Mouse (Mus musculus): ENCODE data around the gene Ctu1. TPM values are rescaled to one million over a fixed set of nuclear protein-coding genes. Genes with fewer than 3 reads are reported as not detected.
"Not testable (repeated sequence)": the region's sequence is repeated elsewhere in the genome, so short reads cannot be mapped to it uniquely, and the experiment has no call there.

Ctu1 gene
- polyA plus RNA-seq, 1 experiment from 2014 or later: 15.0 TPM

DNA sequence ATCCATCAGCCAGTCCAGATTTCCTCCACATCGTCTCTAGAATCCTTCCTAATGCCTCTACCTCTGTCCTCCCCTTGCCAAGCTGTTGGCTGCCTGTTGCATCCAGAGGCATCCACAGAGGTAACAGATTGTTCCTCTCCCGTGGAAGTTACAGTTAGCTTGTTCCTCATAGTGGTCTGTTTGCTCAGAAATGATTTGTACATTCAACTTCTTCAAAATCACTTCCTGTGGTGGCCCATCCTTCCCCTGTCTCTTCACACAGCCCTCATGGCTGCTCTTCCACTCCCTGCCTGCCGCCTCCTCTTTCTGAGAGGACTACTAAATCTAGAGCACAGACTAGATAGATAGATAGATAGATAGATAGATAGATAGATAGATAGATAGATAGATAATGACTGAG, 17.3 kb upstream of the Ctu1 start:
- Histone ChIP-seq H3K9me3 (0 out of 2 replicates have a peak, but pooled peaks cover 4% of the 10 kb centered on the region), H3K4me2 (replicated peaks) (no peak overlapping the region), H3K27me3 (no peaks in the 10 kb centered on the region), H3K36me3 (no peaks in the 10 kb centered on the region), H3K9ac (no peak overlapping the region), H3K4me1 (no peaks in the 10 kb centered on the region), H3K4me3 (no peak overlapping the region), H3K27ac (no peak overlapping the region)
- ATAC-seq (ENCODE audit: low FRiP score, low read depth): no peak
- 73% methylated on average over 3 of the region's 3 CpGs for WGBS

- no peak overlapping the region for H3K4me2 ChIP-seq (replicated peaks)
- no peak overlapping the region for H3K4me3 ChIP-seq
- H3K36me3 ChIP-seq: no peaks in the 10 kb centered on the region
- 0 out of 2 replicates have a peak, but pooled peaks cover 3% of the 10 kb centered on the region for H3K9me3 ChIP-seq
- H3K27me3 ChIP-seq: no peaks in the 10 kb centered on the region
- no peaks in the 10 kb centered on the region for H3K4me1 ChIP-seq
- H3K27ac ChIP-seq: no peak overlapping the region
- no peak for ATAC-seq (ENCODE audit: low FRiP score, low read depth)
- H3K9ac ChIP-seq: no peak overlapping the region
- WGBS: 61% methylated on average over 6 of the region's 6 CpGs
Measured at GRCm38 (mm10) chr7:43656232-43656631, 15.6 kb upstream of the Ctu1 start.

DNA sequence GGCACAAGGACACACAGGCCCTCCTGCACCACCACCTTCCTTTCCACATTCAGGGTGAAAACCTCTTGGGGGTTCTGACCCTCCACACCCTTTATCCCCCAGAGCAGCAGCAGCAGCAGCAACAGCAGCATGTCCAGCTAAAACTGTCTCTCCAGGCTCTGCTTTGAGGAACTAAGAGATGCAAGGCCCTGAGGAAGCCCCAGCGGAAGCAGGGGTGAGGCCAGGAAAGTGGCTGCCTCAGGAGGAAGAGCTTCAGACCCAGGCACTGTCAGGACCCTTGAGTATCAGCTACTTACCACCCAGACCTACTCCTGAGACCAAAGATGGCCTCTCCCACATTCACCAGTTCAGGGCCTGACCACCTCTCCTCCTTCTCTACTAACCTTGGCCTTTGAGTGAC, 11.8 kb upstream of the Ctu1 start, which contains the start of gene Siglece:
Gene Siglece, minus strand, starts transcription at position 160 of the 400 bp plus-strand sequence.
- ATAC-seq (ENCODE audit: low FRiP score, low read depth): no peak
- no peak within 1 kb of the TSS for H3K4me2 ChIP-seq (replicated peaks)
- no peaks in the 10 kb centered on the region for H3K27me3 ChIP-seq
- no peak within 1 kb of the TSS for H3K9ac ChIP-seq
- H3K9me3 ChIP-seq: no peaks in the 10 kb centered on the region
- H3K36me3 ChIP-seq: no peaks in the 10 kb centered on the region
- H3K4me1 ChIP-seq: no peaks in the 10 kb centered on the region
- WGBS: 61% methylated on average over 1 of the region's 1 CpGs
- no peak within 1 kb of the TSS for H3K27ac ChIP-seq
- no peak within 1 kb of the TSS for H3K4me3 ChIP-seq

DNA sequence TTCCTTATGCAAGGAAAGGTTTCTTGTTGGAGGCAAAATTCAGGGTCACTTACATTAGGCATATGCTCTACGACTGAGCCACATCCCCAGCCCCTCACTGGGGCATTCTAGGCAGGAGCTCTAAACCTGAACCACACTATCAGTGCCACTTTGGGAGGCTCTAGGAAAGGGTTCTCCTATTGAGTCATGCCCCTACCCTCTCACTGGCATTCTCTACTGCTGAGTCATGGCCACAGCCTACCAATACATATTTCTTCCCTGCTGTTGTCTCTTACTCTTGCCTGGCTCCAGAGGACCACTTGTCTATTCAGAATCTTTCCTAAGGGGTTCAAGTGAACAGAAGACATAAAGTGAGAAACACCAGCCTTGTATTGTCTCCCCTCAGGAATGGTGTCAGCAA, 9.0 kb upstream of the Ctu1 start:
- Histone ChIP-seq H3K9me3 (no peaks in the 10 kb centered on the region), H3K4me3 (no peak overlapping the region), H3K4me2 (replicated peaks) (no peak overlapping the region), H3K9ac (no peak overlapping the region), H3K4me1 (no peaks in the 10 kb centered on the region), H3K27ac (no peak overlapping the region), H3K36me3 (no peaks in the 10 kb centered on the region), H3K27me3 (no peaks in the 10 kb centered on the region)
- no peak for ATAC-seq (ENCODE audit: low FRiP score, low read depth)
- 94% methylated on average over 1 of the region's 1 CpGs for WGBS

GRCm38 (mm10) chr7:43667221-43667620, 4.6 kb upstream of the Ctu1 start:
- not testable (repeated sequence) for H3K9ac ChIP-seq; H3K9me3 ChIP-seq; H3K36me3 ChIP-seq; H3K4me3 ChIP-seq; H3K27me3 ChIP-seq; H3K4me1 ChIP-seq; H3K4me2 ChIP-seq (replicated peaks); ATAC-seq (ENCODE audit: low FRiP score, low read depth); H3K27ac ChIP-seq
- 84% methylated on average over 4 of the region's 4 CpGs for WGBS

GRCm38 (mm10) chr7:43668582-43668981, 3.2 kb upstream of the Ctu1 start:
- H3K9ac ChIP-seq: no peak overlapping the region
- ATAC-seq (ENCODE audit: low FRiP score, low read depth): no peak
- H3K9me3 ChIP-seq: no peaks in the 10 kb centered on the region
- H3K27ac ChIP-seq: no peak overlapping the region
- WGBS: 22% methylated on average over 3 of the region's 3 CpGs
- H3K4me3 ChIP-seq: no peak overlapping the region
- H3K4me1 ChIP-seq: peaks cover 7% of the 10 kb centered on the region
- no peak overlapping the region for H3K4me2 ChIP-seq (replicated peaks)
- no peaks in the 10 kb centered on the region for H3K27me3 ChIP-seq
- H3K36me3 ChIP-seq: no peaks in the 10 kb centered on the region

DNA sequence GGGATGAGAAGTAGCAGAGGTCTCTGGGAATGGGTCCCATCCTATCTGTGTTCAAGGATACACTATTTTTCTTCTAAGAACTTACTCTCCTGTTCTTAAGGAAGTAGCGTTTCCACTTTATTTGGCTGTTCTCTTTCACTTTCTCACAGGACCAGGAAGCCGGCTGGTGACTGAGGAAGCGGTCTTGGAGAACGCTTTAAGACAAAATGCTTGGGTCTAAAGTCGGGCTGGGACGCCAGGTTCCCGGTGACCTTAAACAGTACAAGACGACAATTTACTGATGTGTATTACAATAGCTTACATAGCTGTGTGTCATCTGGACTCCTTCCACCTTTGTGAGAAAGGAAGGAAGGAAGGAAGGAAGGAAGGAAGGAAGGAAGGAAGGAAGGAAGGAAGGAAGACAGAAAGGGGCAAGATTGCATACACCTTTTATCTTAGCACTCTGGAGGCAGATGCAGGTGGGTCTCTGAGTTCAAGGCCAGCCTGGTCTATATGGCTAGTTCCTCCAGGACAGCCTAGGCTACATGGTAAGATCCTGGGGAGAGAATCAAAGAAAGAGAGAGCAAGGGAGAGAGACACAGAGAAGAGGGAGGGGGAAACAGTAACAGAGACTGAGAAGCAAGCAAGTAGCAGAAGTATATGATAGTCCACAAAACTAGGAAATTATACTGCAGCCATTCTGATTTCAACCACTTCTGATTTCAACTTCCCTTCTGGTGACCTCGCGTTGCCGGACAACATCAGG, 580 bp upstream of the Ctu1 start:
- Histone ChIP-seq H3K27me3 (no peaks in the 10 kb centered on the region), H3K9ac (peak overlapping the region; percentile 57), H3K4me3 (peak overlapping the region; percentile 73), H3K4me2 (replicated peaks) (peak overlapping the region; percentile 86), H3K36me3 (peaks cover 23% of the 10 kb centered on the region), H3K9me3 (peaks cover 6% of the 10 kb centered on the region; the same call in 1 of the 2 replicates), H3K4me1 (peaks cover 7% of the 10 kb centered on the region), H3K27ac (no peak overlapping the region)
- peak; percentile 38; the same call in 1 of the 2 replicates for ATAC-seq (ENCODE audit: low FRiP score, low read depth)
- 68% methylated on average over 11 of the region's 11 CpGs for WGBS

DNA sequence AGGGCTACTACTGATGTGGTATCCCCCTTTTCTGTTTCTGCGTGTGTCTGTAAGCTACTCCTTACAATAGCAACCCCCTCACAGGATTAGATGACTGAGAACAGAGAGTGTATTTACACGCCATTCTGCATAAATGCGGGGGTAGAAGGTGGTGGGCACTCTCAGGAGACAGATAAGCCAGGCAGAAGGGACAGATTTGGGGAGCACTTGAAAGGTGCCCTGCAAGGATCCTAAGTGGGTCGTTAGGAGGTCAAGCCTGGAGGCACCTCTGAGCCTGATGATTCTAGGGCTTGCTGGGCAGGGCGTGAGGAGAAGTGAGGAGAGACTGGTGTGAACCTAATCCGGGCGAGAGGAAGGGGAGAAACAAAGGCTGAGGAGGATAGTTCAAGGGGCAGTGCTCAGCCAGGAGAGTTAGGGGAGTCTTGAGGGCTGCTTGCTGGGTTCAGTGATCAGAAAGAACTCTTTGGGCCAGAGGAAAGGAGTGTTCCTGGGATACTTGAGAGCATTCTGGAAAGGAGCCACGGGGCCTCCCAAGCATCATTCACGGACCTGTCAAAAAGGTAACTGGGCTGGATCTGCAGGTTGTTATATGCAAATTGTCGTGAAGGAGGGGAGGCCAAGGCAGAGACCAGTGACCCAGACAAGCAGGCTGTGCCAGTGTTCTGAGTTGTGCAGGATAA, 905 bp downstream of the Ctu1 start:
- peak overlapping the region; percentile 73 for H3K4me3 ChIP-seq
- H3K36me3 ChIP-seq: peaks cover 38% of the 10 kb centered on the region
- peaks cover 7% of the 10 kb centered on the region for H3K4me1 ChIP-seq
- peak overlapping the region; percentile 81 for H3K9ac ChIP-seq
- H3K4me2 ChIP-seq (replicated peaks): peak overlapping the region; percentile 86
- ATAC-seq (ENCODE audit: low FRiP score, low read depth): no peak
- H3K27ac ChIP-seq: no peak overlapping the region
- peaks cover 21% of the 10 kb centered on the region; the same call in 1 of the 2 replicates for H3K9me3 ChIP-seq
- no peaks in the 10 kb centered on the region for H3K27me3 ChIP-seq
- whole genome bisulfite sequencing: 13% methylated on average over 10 of the region's 10 CpGs

DNA sequence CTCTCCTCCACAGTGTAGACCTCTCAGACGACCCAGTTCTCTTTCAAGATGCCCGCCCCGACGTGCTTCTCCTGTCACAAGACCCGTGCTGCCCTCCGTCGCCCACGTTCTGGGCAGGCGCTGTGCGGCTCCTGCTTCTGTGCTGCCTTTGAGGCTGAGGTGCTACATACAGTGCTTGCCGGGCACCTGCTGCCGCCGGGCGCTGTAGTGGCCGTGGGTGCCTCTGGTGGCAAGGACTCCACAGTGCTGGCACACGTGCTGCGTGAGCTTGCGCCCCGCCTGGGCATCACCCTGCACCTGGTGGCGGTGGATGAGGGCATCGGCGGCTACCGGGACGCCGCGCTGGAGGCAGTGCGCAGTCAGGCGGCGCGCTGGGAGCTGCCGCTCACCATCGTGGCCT, 3.3 kb downstream of the Ctu1 start:
- 89% methylated on average over 32 of the region's 32 CpGs for WGBS
- H3K9me3 ChIP-seq: peaks cover 24% of the 10 kb centered on the region; the same call in 1 of the 2 replicates
- ATAC-seq (ENCODE audit: low FRiP score, low read depth): no peak

GRCm38 (mm10) chr7:43678517-43678916, 6.7 kb downstream of the Ctu1 start:
- no peak overlapping the region for H3K4me3 ChIP-seq
- no peak overlapping the region for H3K9ac ChIP-seq
- peaks cover 24% of the 10 kb centered on the region; the same call in 1 of the 2 replicates for H3K9me3 ChIP-seq
- no peaks in the 10 kb centered on the region for H3K27me3 ChIP-seq
- no peak for ATAC-seq (ENCODE audit: low FRiP score, low read depth)
- H3K4me2 ChIP-seq (replicated peaks): no peak overlapping the region
- peaks cover 47% of the 10 kb centered on the region for H3K36me3 ChIP-seq
- H3K27ac ChIP-seq: no peak overlapping the region
- no peaks in the 10 kb centered on the region for H3K4me1 ChIP-seq

More for the DNA sequence above, 3.3 kb downstream of the Ctu1 start:
- Histone ChIP-seq H3K4me1 (peaks cover 7% of the 10 kb centered on the region), H3K27ac (no peak overlapping the region), H3K4me3 (no peak overlapping the region), H3K36me3 (peaks cover 47% of the 10 kb centered on the region), H3K9ac (no peak overlapping the region), H3K4me2 (replicated peaks) (no peak overlapping the region), H3K27me3 (no peaks in the 10 kb centered on the region)

DNA sequence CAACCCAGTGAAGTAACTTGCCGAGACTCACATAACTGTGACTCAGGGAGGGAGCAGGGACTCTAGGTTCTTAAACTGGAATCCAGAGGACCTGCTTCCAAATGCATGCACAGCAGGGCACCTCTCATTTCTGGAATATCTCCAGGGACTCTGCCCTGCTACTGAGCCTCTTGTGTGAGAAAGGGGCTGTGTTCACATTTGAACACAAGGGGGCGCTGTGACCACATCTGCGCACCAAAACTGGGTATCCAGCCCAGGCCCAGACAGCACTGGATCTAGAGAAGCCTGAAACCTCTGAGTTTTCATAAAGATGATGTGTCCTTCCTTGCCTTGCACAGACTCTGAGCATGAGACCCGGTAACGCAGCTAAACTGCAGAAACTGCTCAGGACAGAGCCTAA, 9.1 kb downstream of the Ctu1 start:
- Histone ChIP-seq H3K4me2 (replicated peaks) (no peak overlapping the region), H3K36me3 (peaks cover 26% of the 10 kb centered on the region), H3K27ac (no peak overlapping the region), H3K4me1 (no peaks in the 10 kb centered on the region), H3K9ac (no peak overlapping the region), H3K4me3 (no peak overlapping the region), H3K27me3 (no peaks in the 10 kb centered on the region), H3K9me3 (peaks cover 21% of the 10 kb centered on the region; the same call in 1 of the 2 replicates)
- no peak for ATAC-seq (ENCODE audit: low FRiP score, low read depth)
- WGBS: 20% methylated on average over 5 of the region's 5 CpGs

GRCm38 (mm10) chr7:43682511-43682910, 10.7 kb downstream of the Ctu1 start:
- not testable (repeated sequence) for H3K4me1 ChIP-seq; H3K4me2 ChIP-seq (replicated peaks); H3K9me3 ChIP-seq; H3K4me3 ChIP-seq; H3K9ac ChIP-seq; H3K27ac ChIP-seq; H3K27me3 ChIP-seq; ATAC-seq (ENCODE audit: low FRiP score, low read depth)
- peaks cover 11% of the 10 kb centered on the region for H3K36me3 ChIP-seq
- 17% methylated on average over 1 of the region's 1 CpGs for WGBS

Data from limb, embryonic 13.5 days (tissue).